Mouse (Mus musculus) midbrain, embryonic 11.5 days (tissue): ENCODE data around the gene Schip1. TPM values are rescaled to one million over a fixed set of nuclear protein-coding genes. Genes with fewer than 3 reads are reported as not detected.

Experiments used
- ATAC-seq: fragments of 200-750 bp; cut with Nextera tagmentation; 2 replicates; pipeline ENCODE4 v1.8.0; 2017; ENCODE audit warnings: moderate TSS enrichment, moderate library complexity; ENCODE audit not compliant: low FRiP score
- DNase-seq: peaks from one replicate; pipeline ENCODE4 v3.0.0; 2015; ENCODE audit warnings: low spot score; ENCODE audit errors: missing footprints
- H3K27ac ChIP-seq: fragments of 300-500 bp; sonication (generic); 2 replicates; pipeline ENCODE4 v1.5.1; 2014; ENCODE audit warnings: low read depth, low read length
- H3K27me3 ChIP-seq: fragments of 300-500 bp; sonication (generic); 2 replicates; pipeline ENCODE4 v1.6.1; 2014; ENCODE audit warnings: mild to moderate bottlenecking, low read length, moderate library complexity, mixed read lengths; ENCODE audit not compliant: control insufficient read depth, insufficient read depth
- H3K36me3 ChIP-seq: fragments of 300-500 bp; sonication (generic); 2 replicates; pipeline ENCODE4 v1.6.1; 2014; ENCODE audit warnings: mild to moderate bottlenecking, low read length, moderate library complexity, mixed read lengths; ENCODE audit not compliant: control insufficient read depth, insufficient read depth
- H3K4me1 ChIP-seq: fragments of 300-500 bp; sonication (generic); 2 replicates; pipeline ENCODE4 v1.6.1; 2014; ENCODE audit warnings: low read length; ENCODE audit not compliant: control insufficient read depth, insufficient read depth
- H3K4me2 ChIP-seq: fragments of 300-500 bp; sonication (generic); 2 replicates; pipeline ENCODE4 v1.6.1; 2014; ENCODE audit warnings: mild to moderate bottlenecking, moderate library complexity
- H3K4me3 ChIP-seq: fragments of 300-500 bp; sonication (generic); 2 replicates; pipeline ENCODE4 v1.5.1; 2014; ENCODE audit warnings: low read depth, low read length
- H3K9ac ChIP-seq: fragments of 300-500 bp; sonication (generic); 2 replicates; pipeline ENCODE4 v1.6.1; 2014; ENCODE audit warnings: low read length
- H3K9me3 ChIP-seq: fragments of 300-500 bp; sonication (generic); 2 replicates; pipeline ENCODE4 v1.6.1; 2016; ENCODE audit warnings: low read length; ENCODE audit not compliant: control insufficient read depth
- WGBS: fragments of 180-500 bp; shearing (Covaris S2); extraction: QIAGEN DNeasy Blood & Tissue Kit; methylation state at CpG from one replicate; pipeline ENCODE4 v1.1.7; 2014; 5-methylcytosine and 5-hydroxymethylcytosine counted together
- polyA plus RNA-seq: library from polyadenylated mRNA; unstranded; fragments of >200 nt; fragmentation: Nextera tagmentation; extraction: Ambion mirVana; gene quantifications from 2 replicates; pipeline ENCODE4 v1.2.1, GENCODE M21; 2014

Gene Schip1
- polyA plus RNA-seq, 1 experiment from 2014 or later: 83.1 TPM

- H3K4me2 ChIP-seq: no peak overlapping the region
- H3K9ac ChIP-seq: no peak overlapping the region
- no peaks in the 10 kb centered on the region for H3K9me3 ChIP-seq
- ATAC-seq (no peak), DNase-seq (no peak)
- no peaks in the 10 kb centered on the region for H3K4me1 ChIP-seq
- H3K27ac ChIP-seq: no peak overlapping the region
- 87% methylated on average over 6 of the region's 6 CpGs for WGBS
- H3K4me3 ChIP-seq: no peak overlapping the region
- no peaks in the 10 kb centered on the region for H3K36me3 ChIP-seq
- no peaks in the 10 kb centered on the region for H3K27me3 ChIP-seq
Observed at GRCm38 (mm10) chr3:68646387-68647130, 582.0 kb downstream of the Schip1 start.

GRCm38 (mm10) chr3:68647282-68647681 lies 582.7 kb downstream of the Schip1 start:
- H3K9me3 ChIP-seq: no peaks in the 10 kb centered on the region
- no peak overlapping the region for H3K9ac ChIP-seq
- H3K4me2 ChIP-seq: no peak overlapping the region
- no peaks in the 10 kb centered on the region for H3K27me3 ChIP-seq
- 94% methylated on average over 3 of the region's 3 CpGs for WGBS
- no peak overlapping the region for H3K27ac ChIP-seq
- no peak overlapping the region for H3K4me3 ChIP-seq
- no peaks in the 10 kb centered on the region for H3K36me3 ChIP-seq
- H3K4me1 ChIP-seq: no peaks in the 10 kb centered on the region
- DNase-seq (no peak), ATAC-seq (no peak)

- H3K9me3 ChIP-seq: no peaks in the 10 kb centered on the region
- whole genome bisulfite sequencing: 87% methylated on average over 3 of the region's 3 CpGs
- no peak overlapping the region for H3K9ac ChIP-seq
- no peak for ATAC-seq
- H3K27me3 ChIP-seq: no peaks in the 10 kb centered on the region
- no peak overlapping the region for H3K4me2 ChIP-seq
- H3K27ac ChIP-seq: no peak overlapping the region
- DNase-seq: no peak
- no peak overlapping the region for H3K4me3 ChIP-seq
- no peaks in the 10 kb centered on the region for H3K36me3 ChIP-seq
- H3K4me1 ChIP-seq: no peaks in the 10 kb centered on the region
Observed at GRCm38 (mm10) chr3:68650251-68650650, 585.6 kb downstream of the Schip1 start.

- H3K4me2 ChIP-seq: no peak overlapping the region
- ATAC-seq: no peak
- H3K9me3 ChIP-seq: no peaks in the 10 kb centered on the region
- no peak for DNase-seq
- no peaks in the 10 kb centered on the region for H3K36me3 ChIP-seq
- H3K9ac ChIP-seq: no peak overlapping the region
- H3K27ac ChIP-seq: no peak overlapping the region
- no peak overlapping the region for H3K4me3 ChIP-seq
- H3K4me1 ChIP-seq: no peaks in the 10 kb centered on the region
- 87% methylated on average over 4 of the region's 4 CpGs for WGBS
- no peaks in the 10 kb centered on the region for H3K27me3 ChIP-seq
Observed at GRCm38 (mm10) chr3:68656607-68657352, 592.2 kb downstream of the Schip1 start.

- Histone ChIP-seq H3K27ac (no peak overlapping the region), H3K9me3 (no peaks in the 10 kb centered on the region), H3K4me2 (no peak overlapping the region), H3K36me3 (no peaks in the 10 kb centered on the region), H3K4me3 (no peak overlapping the region), H3K9ac (no peak overlapping the region), H3K27me3 (no peaks in the 10 kb centered on the region), H3K4me1 (no peaks in the 10 kb centered on the region)
- whole genome bisulfite sequencing: 51% methylated on average over 9 of the region's 9 CpGs
- ATAC-seq (no peak), DNase-seq (no peak)
Observed at GRCm38 (mm10) chr3:68657589-68658245, 593.1 kb downstream of the Schip1 start.

- no peaks in the 10 kb centered on the region for H3K9me3 ChIP-seq
- no peak for ATAC-seq
- H3K4me1 ChIP-seq: no peaks in the 10 kb centered on the region
- H3K36me3 ChIP-seq: no peaks in the 10 kb centered on the region
- no peaks in the 10 kb centered on the region for H3K27me3 ChIP-seq
- DNase-seq: no peak
- H3K4me3 ChIP-seq: no peak overlapping the region
- whole genome bisulfite sequencing: 96% methylated on average over 6 of the region's 6 CpGs
- H3K27ac ChIP-seq: no peak overlapping the region
- no peak overlapping the region for H3K4me2 ChIP-seq
- H3K9ac ChIP-seq: no peak overlapping the region
Observed at GRCm38 (mm10) chr3:68659996-68660395, 595.4 kb downstream of the Schip1 start.

- H3K4me2 ChIP-seq: no peak overlapping the region
- ATAC-seq (no peak), DNase-seq (no peak)
- no peaks in the 10 kb centered on the region for H3K4me1 ChIP-seq
- no peak overlapping the region for H3K4me3 ChIP-seq
- no peaks in the 10 kb centered on the region for H3K27me3 ChIP-seq
- H3K9me3 ChIP-seq: no peaks in the 10 kb centered on the region
- H3K9ac ChIP-seq: no peak overlapping the region
- H3K36me3 ChIP-seq: no peaks in the 10 kb centered on the region
- no peak overlapping the region for H3K27ac ChIP-seq
- 73% methylated on average over 4 of the region's 4 CpGs for WGBS
Observed at GRCm38 (mm10) chr3:68660538-68660937, 595.9 kb downstream of the Schip1 start.

GRCm38 (mm10) chr3:68662386-68662785 lies 597.8 kb downstream of the Schip1 start:
- Histone ChIP-seq H3K36me3 (no peaks in the 10 kb centered on the region), H3K4me2 (no peak overlapping the region), H3K27ac (no peak overlapping the region), H3K9ac (no peak overlapping the region), H3K9me3 (no peaks in the 10 kb centered on the region), H3K27me3 (no peaks in the 10 kb centered on the region), H3K4me3 (no peak overlapping the region), H3K4me1 (no peaks in the 10 kb centered on the region)
- 87% methylated on average over 5 of the region's 5 CpGs for WGBS
- DNase-seq (no peak), ATAC-seq (no peak)

GRCm38 (mm10) chr3:68664337-68664736 lies 599.7 kb downstream of the Schip1 start:
- no peak for ATAC-seq
- DNase-seq: no peak
- Histone ChIP-seq H3K36me3 (no peaks in the 10 kb centered on the region), H3K4me1 (no peaks in the 10 kb centered on the region), H3K4me3 (no peak overlapping the region), H3K9ac (no peak overlapping the region), H3K27ac (no peak overlapping the region), H3K27me3 (no peaks in the 10 kb centered on the region), H3K4me2 (no peak overlapping the region), H3K9me3 (no peaks in the 10 kb centered on the region)
- WGBS: 90% methylated on average over 6 of the region's 6 CpGs
